Comparison of ENCODE assay signal across 35 mouse cellular contexts in genomic region chr7:100833859-100834258, GRCm38 (mm10).
"Had no signal": no experiment of that assay in that cellular context is flagged by ENCODE, and none has a peak within 500 bp of the region (broad histone marks: within the 10 kb centered on the region; RNA-seq: fewer than 3 reads in every experiment).

No protein-coding gene starts in this region.

- H3K4me1 ChIP-seq: hindbrain, embryonic 10.5 days; hindbrain, embryonic 12.5 days; hindbrain, embryonic 13.5 days; hindbrain, embryonic 15.5 days; intestine, embryonic 15.5 days; kidney, embryonic 15.5 days had no signal

- H3K9me3 ChIP-seq: heart, embryonic 10.5 days; heart, embryonic 12.5 days; heart, embryonic 13.5 days; heart, embryonic 15.5 days; hindbrain, embryonic 10.5 days; hindbrain, embryonic 12.5 days; hindbrain, embryonic 13.5 days; hindbrain, embryonic 15.5 days; intestine, embryonic 15.5 days; kidney, embryonic 15.5 days had no signal

- H3K27me3 ChIP-seq: heart, embryonic 12.5 days; heart, embryonic 13.5 days; heart, embryonic 15.5 days; hindbrain, embryonic 12.5 days; hindbrain, embryonic 13.5 days; hindbrain, embryonic 15.5 days; intestine, embryonic 15.5 days; kidney, embryonic 15.5 days had no signal

- H3K9ac ChIP-seq: heart, embryonic 12.5 days; heart, embryonic 13.5 days; heart, embryonic 15.5 days; hindbrain, embryonic 12.5 days; hindbrain, embryonic 13.5 days; hindbrain, embryonic 14.5 days; hindbrain, embryonic 15.5 days; intestine, embryonic 15.5 days; kidney, embryonic 15.5 days had no signal

- DNase-seq: heart, postnatal 10 days; heart, postnatal 14 days; heart, postnatal 36 days; heart, postnatal 4 days; kidney, adult 11 months; kidney, adult 18-20 months; kidney, adult 2 months; kidney, adult 8-10 months; kidney, adult 9 months; kidney, postnatal 10 days; kidney, postnatal 14 days; kidney, postnatal 25 days; kidney, postnatal 36 days; kidney, postnatal 4 days; layer of hippocampus, adult 9-11 months; layer of hippocampus, postnatal 36 days had no signal

- H3K4me3 ChIP-seq: heart, embryonic 10.5 days; heart, embryonic 12.5 days; heart, embryonic 13.5 days; heart, embryonic 15.5 days; hindbrain, embryonic 10.5 days; hindbrain, embryonic 12.5 days; hindbrain, embryonic 13.5 days; hindbrain, embryonic 15.5 days; intestine, embryonic 15.5 days; kidney, embryonic 15.5 days; layer of hippocampus, adult 2 months had no signal

- H3K27ac ChIP-seq: heart, embryonic 10.5 days; heart, embryonic 13.5 days; heart, embryonic 15.5 days; hindbrain, embryonic 10.5 days; hindbrain, embryonic 12.5 days; hindbrain, embryonic 13.5 days; hindbrain, embryonic 14.5 days; hindbrain, embryonic 15.5 days; hindbrain, postnatal 0 days; intestine, embryonic 15.5 days; kidney, embryonic 15.5 days; kidney, postnatal 0 days; layer of hippocampus, adult 2 months had no signal

- ATAC-seq: hindbrain, embryonic 16.5 days; hindbrain, postnatal 0 days; inflammation-experienced regulatory T-cells, adult 6 months; intestine, embryonic 15.5 days; intestine, embryonic 16.5 days; intestine, postnatal 0 days had no signal

- H3K4me2 ChIP-seq: heart, embryonic 11.5 days; heart, embryonic 12.5 days; heart, embryonic 13.5 days; heart, embryonic 15.5 days; hindbrain, embryonic 12.5 days; hindbrain, embryonic 13.5 days; hindbrain, embryonic 14.5 days; hindbrain, embryonic 15.5 days; intestine, embryonic 15.5 days; kidney, embryonic 15.5 days had no signal
